Mouse (Mus musculus): ENCODE data around the gene D430041D05Rik.

DNA sequence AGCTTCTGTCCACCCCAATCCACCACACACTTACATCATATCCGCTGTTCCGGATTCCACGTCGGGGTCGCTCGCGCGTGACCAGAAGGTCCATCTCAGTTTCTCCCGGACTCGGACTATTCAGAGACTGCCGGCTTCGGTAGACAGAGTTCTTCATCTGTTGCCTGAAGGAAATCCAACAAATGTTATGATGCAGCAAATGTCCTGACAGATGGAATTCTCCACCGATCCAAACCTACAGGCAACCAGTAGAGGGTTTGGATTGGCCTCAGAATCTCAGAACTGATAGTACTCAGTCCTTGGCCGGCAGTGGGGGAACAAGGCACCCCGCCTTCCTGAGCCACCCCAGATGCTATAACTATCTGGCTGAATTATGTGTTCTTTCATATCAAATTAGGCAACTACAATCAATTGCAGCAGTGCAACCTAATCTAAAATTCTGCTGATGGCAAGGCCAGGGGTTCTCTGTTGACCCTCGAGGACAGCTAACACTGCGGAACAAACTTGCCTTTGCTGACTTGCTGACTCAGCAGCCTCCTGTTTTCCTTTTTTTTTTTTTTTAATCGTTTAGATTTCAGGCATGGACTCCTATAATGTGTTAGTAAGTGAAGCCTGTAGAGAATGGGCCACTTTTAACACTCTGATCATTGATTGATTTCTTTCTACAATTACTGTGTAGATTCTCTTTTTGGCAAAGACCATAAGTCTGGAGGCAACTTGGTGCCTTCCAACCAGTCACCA is 218.2 kb downstream of the D430041D05Rik start:
- TF ChIP-seq CTCF (IDR thresholded peaks at IDR 0.05; ENCODE audit: borderline replicate concordance, insufficient read depth, low read length) = no peak
- no peak for TF ChIP-seq POLR2A (IDR thresholded peaks at IDR 0.05; ENCODE audit: low read depth, low read length)
